Mouse (Mus musculus) left cerebral cortex, adult 6 months (tissue): ENCODE measurements around the gene Tnks1bp1. TPM values are rescaled to one million over a fixed set of nuclear protein-coding genes. Genes with fewer than 3 reads are reported as not detected.

ENCODE experiments used
- long read RNA-seq, 2 experiments: library from polyadenylated mRNA; unstranded; transcript quantifications; one replicate each; pipeline ENCODE4 v2.0.0; 2019 to 2020
- polyA plus RNA-seq: library from polyadenylated mRNA; unstranded; fragments of <200 nt; fragmentation: Nextera tagmentation; gene quantifications from 2 replicates; pipeline ENCODE4 v1.2.3, GENCODE M21; 2021

Gene Tnks1bp1
- 5.7 and 7.8 TPM in 2 replicates for polyA plus RNA-seq
- long read RNA-seq, experiment 1, full-length matches to known transcripts: 1 of 20 reads
- long read RNA-seq, experiment 1, partial matches to known transcripts: 15 of 20 reads
- long read RNA-seq, experiment 1, other reads (novel, unspliced or antisense): 4 of 20 reads
- long read RNA-seq, experiment 2, full-length matches to known transcripts: 1 of 5 reads
- long read RNA-seq, experiment 2, partial matches to known transcripts: 4 of 5 reads
- long read RNA-seq, experiment 2, other reads (novel, unspliced or antisense): 0 of 5 reads

GRCm38 (mm10) chr2:85047596-85048167 lies at the start of gene Tnks1bp1:
Gene Tnks1bp1 (plus strand): TSS chr2:85048022.

GRCm38 (mm10) chr2:85037047-85038026 lies 10.5 kb upstream of the Tnks1bp1 start, which contains the start of the genes Ssrp1 and P2rx3:
Gene Ssrp1 (plus strand): TSS chr2:85037234.
Gene P2rx3 (minus strand): TSS chr2:85037462.

Other genes starting within 250 kb of the Tnks1bp1 start
- gene Ube2l6, start 249.2 kb upstream of the Tnks1bp1 start, polyA plus RNA-seq: 7.5 and 12.5 TPM in 2 replicates
- not detected in 2 replicates for gene Smtnl1, start 225.4 kb upstream of the Tnks1bp1 start, polyA plus RNA-seq
- 174 and 190 TPM in 2 replicates for gene Timm10, start 221.0 kb upstream of the Tnks1bp1 start, polyA plus RNA-seq
- 0.14 and 0.29 TPM in 2 replicates for gene Slc43a1, start 209.2 kb upstream of the Tnks1bp1 start, polyA plus RNA-seq
- gene Rtn4rl2, start 161.3 kb upstream of the Tnks1bp1 start, polyA plus RNA-seq: 5.6 and 49.3 TPM in 2 replicates
- 0.51 and 0.83 TPM in 2 replicates for gene Slc43a3, start 111.4 kb upstream of the Tnks1bp1 start, polyA plus RNA-seq
- not detected in 2 replicates for gene Prg2, start 67.6 kb upstream of the Tnks1bp1 start, polyA plus RNA-seq
- gene Prg3, start 59.8 kb upstream of the Tnks1bp1 start, polyA plus RNA-seq: not detected in 2 replicates
- 29.3 and 42.0 TPM in 2 replicates for gene Ssrp1, start 10.8 kb upstream of the Tnks1bp1 start, polyA plus RNA-seq
- 0.28 and 0.43 TPM in 2 replicates for gene P2rx3, start 10.6 kb upstream of the Tnks1bp1 start, polyA plus RNA-seq
- 0.13 TPM in 1 of 2 replicates, not detected in the other for gene Aplnr, start 88.2 kb downstream of the Tnks1bp1 start, polyA plus RNA-seq
- gene Lrrc55, start 149.2 kb downstream of the Tnks1bp1 start, polyA plus RNA-seq: 7.2 and 8.3 TPM in 2 replicates